Mouse (Mus musculus): ENCODE measurements at regions not wholly inside any gene's neighbourhood (a gene's known extent, or its start where the extent isn't known, plus 50 kb on each side); places are given as distances from the start of the nearest gene placed in this dataset.

DNA sequence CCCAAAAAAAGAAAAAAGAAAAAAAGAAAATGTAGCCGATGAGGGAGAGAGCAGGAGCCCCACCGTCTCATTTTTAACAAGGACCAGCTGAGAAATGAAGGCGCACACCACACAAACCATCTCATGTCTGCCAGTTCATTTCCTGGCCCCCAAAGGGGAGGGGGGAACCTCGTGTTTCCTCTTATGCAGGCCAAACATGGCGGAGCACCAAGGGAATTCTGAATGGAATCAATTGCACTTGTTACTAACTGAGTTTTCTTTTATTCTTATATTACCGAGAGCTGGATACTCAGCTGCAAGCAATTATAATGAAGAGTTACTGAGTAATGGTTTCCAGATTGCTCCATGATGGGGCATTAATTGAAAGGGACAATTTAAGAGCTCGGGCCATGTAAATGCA lies 348.5 kb upstream of the Npvf start:
- no peak for DNase-seq (ENCODE audit: low read depth, low spot score)

DNA sequence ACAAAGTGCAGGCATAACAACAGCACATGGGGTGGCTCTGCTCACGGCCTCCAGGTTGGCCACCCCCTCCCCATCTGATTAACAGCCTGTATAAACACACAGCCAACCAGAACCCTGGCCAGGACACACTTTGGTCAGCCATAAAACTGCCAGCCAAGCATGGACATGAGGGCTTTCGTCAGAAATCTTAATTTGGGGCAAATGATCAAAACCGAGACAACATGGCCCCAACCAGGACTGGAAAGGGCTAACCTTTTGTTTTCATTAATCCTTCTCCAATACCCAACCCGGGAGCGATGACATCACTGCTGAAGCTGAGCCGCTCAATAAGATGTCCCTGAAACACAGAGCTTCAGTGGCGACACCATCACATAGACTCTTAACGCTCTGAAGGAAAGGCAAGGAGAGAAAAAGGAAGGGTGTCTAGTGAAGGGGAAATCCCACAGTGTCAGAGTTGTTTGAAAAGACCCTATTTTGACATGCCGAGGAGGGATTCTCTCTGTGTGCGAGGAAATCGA lies 351.9 kb upstream of the Npvf start:
- DNase-seq (ENCODE audit: low read depth, low spot score) = no peak

DNA sequence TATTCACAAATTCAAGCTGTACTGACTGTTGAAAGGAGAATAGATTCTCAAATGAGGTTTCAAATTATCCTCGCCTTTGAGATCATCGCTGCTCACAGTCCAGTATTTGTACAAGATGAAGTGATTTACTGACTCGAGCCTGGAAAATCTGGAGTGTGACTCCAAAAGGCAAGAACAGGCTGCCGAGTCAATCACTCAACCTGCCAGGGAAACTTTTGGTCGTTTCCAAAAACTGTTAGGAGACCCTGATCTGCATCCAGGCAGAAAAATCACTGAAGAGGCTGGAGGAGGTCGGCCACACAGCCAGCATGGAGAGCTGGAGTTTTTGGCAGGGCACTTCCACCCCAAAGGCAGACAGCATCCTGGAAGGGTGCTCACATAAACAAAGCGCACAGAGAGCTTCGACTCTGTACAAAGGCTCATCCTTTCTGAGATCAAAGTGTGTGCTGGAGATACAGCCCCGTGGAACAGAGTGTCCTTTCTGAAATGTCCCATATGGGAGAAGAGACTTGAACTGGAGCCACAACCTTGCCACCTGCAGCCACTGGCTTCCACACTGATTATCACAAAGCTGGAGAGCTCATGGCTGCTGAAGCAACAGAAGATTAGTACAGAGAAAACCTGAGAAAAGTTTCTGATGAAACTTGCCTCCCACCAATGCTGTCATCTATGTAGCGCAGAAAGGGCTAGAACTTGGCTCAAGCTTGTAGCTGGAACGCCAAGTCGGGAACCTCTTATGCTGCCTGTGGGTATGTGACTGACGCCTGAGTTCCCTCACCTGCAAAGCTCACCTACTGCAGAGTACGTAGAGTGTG lies 355.5 kb upstream of the Npvf start:
- DNase-seq (ENCODE audit: low read depth, low spot score) = no peak

DNA sequence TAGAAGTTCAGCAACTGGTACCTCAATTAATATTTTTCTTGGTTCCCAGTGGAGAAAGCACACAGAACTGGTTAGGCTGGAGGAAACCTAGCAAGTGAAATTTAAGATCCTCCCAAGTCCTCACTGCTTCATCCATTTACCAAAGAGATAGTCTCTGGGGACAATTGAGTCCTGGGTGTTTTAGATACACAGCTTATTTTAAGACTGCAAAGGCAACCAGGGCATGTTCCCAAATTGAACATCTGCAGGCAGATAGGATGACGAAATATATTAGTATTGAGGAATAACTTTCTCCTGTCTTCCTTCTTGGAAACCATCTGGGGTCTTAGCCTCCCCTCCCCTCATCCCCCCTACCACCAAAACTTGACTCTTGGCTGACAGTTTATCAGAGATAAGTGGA lies 356.3 kb upstream of the Npvf start:
- no peak for DNase-seq (ENCODE audit: low read depth, low spot score)

DNA sequence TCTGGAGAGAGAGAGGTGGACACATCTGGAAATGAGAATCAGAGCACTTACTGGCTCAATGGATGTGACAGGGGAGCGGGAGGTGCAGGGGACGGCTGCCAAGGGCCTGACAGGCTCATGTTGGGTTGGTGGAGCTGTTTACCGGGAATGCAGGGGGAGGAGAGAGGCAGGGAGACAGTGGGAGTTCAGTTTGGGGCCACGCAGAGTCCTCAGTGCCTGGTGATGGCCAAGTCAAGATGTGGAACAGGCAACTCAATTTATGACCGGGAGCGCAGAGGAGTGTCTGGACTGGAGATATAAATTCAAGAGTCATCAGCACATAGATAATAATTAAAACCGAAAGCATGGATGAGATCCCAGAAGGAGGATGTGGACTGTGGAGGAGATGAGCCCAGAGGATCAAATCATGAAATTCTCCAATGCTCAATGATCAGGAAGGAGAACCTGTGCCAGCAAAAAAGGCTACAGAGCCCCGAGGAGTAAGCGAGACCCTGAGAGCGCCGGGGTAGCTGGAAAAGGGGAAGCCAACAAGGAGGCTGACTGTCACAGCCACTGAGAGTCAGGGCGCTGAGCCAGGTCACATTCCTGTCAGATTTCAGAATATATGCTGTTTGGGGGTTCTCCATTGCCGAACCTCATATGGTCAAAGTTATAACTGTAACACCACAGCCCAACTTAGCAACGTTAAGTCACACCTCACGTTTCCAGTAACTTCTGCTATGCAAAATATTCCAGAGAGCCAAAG lies 358.0 kb upstream of the Npvf start:
- DNase-seq (ENCODE audit: low read depth, low spot score) = no peak

DNA sequence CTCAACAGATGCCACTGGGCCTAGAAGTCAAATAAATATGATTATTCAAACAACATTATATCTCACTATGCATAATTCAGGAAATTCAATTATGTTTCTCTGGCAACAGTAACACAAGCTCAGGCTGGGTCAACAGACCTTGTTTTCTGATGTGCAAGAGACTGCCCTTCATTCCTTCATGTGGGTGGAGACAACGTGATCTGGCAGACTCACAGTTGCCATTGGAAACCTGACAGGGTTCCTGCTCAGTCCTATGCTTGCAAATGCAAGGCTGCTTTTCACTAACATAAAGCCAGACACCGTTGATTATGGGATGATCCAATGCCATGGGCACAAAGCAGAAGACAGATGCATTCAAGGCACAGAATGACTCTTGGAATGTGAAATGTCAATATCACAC lies 361.5 kb upstream of the Npvf start:
- DNase-seq (ENCODE audit: low read depth, low spot score) = no peak

DNA sequence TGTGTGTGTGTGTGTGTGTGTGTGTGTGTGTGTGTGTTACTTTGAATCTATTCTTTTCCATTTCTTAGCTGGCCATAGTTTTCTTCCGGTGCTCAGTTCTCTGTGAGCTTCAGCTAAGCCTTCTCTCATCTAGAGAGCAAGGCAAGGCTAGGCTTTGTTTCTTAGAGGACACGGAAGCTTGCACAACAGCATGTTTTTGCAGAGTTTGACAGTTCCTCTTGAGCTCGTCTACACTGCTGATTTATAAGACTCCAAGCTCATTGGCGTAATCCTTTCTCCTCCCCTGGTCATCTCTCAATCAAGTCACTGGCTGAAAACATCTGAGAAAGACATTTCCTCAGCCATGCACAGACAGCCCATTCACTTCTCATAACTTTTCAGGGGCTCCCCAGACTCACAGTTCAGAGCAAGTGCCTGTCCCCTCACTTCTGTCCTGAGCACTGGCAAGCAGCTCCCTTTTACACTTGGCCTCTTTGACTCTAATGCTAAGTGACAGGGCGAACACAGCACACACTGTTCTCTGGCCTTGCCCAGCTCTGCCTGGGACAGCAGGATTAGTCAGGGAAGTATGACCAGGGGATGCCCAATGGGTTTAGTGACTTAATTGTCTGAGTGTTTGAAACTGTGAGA lies 362.3 kb upstream of the Npvf start:
- DNase-seq (ENCODE audit: low read depth, low spot score) = no peak

DNA sequence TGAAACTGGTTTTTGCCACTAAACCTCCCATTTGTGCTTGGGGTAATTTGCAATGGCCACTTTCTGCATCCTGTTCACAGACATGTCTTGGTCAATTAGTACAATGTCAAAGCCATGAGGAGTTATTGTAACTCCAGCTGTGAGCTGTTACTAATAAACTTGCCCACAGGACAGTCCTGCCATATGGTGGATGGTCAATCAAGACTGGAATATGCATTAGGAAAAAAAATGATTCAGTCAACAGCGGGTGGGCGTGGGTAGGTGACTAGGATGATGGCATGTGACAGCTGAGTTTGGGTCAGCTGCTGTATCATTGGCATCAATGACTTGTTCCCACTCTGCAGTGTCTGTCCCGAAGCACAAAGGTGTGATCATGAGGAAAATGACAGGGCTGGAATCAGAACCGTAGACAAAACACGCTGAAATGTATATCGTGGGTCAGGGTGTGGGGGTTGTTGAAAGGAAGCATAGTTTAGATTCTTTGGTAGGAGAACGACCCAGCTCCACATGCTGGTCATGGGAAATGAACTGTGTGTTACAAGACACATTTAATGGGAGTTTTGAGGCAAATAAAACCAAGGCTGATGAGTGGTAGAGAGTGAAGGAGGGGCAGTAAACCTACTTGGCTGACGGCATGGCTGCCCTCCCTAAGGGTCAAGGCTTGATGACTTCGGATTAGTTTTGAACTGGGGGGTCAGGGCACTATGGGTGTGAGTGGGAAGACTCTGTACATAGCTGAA lies 363.2 kb upstream of the Npvf start:
- no peak for DNase-seq (ENCODE audit: low read depth, low spot score)

DNA sequence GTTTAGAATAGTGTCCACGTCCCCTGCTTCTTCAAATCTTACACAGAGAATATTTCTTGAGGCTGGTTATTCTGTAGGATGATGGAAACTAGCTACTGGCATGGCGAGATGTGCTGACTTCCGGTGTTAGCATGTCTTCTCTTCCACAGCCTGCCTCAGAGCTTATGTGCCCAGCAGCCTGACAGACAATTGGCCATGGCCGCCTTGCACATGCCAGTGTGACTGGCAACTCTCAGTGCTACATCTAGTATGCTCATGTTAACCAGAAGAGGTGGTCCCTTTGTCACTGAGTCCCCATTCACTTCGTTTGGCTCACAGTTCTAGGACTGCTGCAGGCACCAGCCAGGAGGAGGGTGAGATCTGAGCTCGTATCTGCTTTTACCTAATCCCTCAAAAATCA lies 367.0 kb upstream of the Npvf start:
- no peak for DNase-seq (ENCODE audit: low read depth, low spot score)

DNA sequence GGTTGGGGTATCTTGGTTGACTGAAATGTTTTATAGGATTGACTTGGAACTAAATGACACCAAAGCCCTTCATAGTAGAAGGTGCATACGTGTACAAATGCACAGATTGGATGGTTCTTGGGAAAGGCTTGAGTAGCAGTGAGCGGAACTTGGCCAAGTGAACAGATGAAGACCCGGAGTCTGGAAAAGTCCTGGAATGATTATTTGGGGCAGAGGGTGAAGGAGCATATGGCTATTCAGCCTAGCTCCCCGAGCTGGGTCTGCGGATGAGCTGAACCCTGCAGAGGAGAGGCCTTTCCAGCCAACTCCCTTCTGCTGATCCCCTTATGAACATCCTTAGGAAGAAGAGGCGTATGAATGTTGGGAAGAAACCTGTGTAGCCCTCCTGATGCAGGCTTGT lies 369.1 kb upstream of the Npvf start:
- no peak for DNase-seq (ENCODE audit: low read depth, low spot score)

DNA sequence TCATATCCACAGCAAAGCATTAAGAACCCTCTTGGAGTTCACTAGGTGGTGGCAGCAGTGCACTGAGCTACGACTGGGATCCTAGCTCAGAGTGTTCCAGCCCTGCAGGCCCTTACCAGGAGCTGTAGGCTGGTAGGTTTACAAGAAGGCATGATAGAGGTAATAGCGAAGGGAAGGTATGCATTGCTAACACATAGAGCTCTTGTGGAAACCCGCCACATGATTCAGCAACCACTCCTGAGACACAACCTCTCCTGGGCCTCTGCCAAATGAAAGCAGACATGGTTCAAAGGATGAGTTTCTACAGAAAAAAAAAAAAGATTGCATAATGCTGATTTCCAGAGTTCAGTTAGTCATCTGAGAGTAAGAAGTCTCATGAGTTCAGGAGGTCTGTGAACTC lies 370.5 kb upstream of the Npvf start:
- no peak for DNase-seq (ENCODE audit: low read depth, low spot score)

DNA sequence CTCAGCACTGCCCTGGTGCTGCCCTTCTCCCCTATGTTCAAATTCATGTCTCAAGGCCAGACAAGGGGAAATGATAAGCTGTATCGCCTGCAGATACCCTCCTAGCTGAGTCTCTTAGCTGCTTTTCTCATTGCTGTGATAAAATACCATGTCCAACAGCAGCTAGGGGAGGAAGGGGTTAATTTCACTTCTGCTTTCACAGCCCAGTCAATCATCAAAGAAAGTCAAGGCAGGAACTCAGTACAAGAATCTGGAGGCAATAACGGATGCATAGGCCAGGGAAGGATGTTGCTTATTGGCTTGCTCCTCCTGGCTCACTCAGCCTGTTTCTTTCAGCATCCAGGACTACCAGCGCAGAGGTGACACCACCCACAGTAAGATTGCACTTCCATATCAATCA lies 371.2 kb upstream of the Npvf start:
- no peak for DNase-seq (ENCODE audit: low read depth, low spot score)

DNA sequence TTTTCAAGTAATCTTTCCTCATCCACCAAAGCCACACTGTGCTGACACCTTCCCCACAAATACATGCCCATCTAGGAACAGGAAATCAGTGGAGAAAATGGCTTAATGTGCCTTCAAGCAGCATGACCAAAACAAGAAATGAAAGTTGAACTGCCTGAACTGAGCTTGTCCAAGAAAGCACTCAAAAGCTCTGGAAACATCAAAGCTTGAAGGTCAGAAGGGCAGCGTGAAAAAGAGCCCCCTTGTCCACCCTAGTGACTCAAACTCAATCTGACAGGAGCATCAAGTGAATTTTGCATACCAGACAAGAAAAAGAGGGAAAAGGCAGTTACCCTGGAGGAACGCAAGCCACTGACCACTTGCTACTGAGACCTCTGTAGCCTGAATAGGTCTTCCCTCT lies 373.1 kb upstream of the Npvf start:
- no peak for DNase-seq (ENCODE audit: low read depth, low spot score)

DNA sequence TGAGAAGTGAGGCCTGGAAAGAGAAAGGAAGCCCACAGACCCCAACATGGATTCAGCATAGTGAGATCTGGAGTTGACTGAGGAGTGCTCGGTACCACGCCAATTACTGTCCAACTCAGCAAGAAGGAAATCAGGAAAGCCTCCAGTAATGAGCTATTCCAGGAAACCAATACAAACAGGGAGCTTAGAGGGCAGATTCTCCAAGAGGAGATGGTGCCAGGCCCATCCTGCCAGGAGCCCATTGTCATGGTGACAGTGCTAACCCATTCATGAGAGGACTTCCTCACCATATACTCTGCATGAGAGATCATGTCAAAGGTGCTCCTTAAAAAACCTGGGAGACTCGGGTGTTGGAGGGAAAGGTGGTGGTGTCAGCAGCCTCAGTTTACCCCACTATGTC lies 375.3 kb upstream of the Npvf start:
- no peak for DNase-seq (ENCODE audit: low read depth, low spot score)

DNA sequence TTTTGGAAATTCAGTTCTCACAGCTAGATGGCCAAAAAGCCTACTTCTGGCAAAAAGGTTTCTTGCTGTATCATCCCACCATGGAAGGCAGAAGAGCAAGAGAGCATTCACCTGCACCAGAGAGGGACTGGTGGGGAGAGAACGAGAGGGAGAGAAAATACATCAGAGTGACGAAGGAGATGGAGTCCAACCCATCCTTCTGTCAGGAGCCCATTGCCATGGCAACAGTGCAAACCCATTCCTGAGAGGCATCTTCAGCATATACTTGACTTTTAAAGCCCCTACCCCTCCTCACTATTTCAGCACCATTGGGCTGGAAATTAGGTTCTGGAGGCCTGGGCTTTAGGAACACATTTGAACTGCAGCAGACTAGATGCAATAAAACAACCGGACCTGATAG lies 375.7 kb upstream of the Npvf start:
- DNase-seq (ENCODE audit: low read depth, low spot score) = no peak

DNA sequence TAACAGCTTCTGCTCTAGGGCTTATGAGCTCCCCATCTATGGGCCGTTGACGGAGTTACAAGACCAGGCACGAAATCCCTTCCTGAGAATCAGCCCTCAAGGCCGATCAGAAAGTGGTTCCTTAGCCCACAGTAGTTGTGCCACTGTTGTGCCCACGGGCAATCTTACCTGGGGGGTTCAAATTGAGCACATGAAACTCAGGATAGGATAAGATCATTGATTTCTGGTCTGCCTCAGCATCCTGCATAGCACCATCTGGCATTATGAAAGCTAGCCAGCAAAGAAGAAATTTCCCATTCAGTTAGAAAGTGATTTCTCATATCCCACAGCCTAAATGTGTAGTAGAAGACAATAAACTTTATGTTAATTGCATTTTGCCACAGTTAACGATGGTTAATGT lies 379.6 kb upstream of the Npvf start:
- no peak for DNase-seq (ENCODE audit: low read depth, low spot score)

DNA sequence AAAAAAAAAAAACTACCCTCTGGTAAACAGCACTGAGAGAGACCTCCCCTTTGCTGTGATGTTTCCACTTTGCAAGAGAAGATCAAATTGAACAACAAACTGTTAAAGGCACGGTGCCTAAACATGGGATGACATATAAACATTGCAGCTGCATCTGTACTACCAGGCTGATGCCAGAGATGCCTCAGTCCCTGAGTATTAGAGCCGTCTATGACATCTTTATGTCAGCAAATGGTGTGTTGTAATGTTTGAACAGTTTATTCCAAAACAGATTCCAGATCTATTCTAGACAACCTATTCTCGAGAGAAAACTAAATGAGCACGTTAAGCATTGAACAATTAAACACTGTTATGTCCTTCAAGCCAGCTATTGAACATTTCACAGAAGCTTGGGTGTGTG lies 381.8 kb upstream of the Npvf start:
- DNase-seq (ENCODE audit: low read depth, low spot score) = no peak

DNA sequence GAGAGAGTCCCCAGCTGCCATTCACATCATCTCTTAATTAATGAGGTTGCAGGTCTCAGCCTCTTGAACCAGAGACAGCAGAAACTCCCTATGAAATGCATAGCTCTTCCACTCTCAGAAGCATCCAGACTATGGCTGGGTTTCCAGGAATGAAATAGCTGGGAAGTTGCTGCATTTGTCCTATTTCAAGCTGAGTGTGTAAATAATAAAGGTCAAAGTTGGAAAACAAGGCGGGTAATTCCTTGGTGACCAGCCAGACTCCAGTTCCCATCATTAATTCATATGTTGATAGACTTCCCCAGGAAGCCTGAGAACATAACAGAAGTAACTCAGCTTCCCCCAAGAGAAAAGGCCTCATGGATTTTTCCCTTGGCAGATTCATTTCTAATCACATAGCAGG lies 382.3 kb upstream of the Npvf start:
- no peak for DNase-seq (ENCODE audit: low read depth, low spot score)

DNA sequence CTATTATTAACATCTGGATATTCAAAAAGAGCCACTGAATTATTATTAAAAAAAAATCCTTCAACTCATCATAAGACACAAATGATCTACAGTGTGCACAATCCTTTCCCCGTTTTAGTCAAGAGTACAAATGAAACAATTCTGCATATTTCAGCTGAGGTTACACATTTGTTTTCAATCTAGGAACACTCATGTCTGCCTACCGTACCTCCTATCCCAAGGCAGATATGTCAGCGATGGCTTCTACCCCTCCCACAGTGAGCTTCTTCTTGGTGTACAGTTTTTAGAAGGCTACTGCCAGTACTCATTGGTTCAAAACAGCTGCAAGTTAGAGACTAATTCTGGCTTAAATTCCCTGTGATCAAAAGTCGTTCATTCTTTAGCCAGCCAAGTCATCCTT lies 382.7 kb upstream of the Npvf start:
- DNase-seq (ENCODE audit: low read depth, low spot score) = no peak

DNA sequence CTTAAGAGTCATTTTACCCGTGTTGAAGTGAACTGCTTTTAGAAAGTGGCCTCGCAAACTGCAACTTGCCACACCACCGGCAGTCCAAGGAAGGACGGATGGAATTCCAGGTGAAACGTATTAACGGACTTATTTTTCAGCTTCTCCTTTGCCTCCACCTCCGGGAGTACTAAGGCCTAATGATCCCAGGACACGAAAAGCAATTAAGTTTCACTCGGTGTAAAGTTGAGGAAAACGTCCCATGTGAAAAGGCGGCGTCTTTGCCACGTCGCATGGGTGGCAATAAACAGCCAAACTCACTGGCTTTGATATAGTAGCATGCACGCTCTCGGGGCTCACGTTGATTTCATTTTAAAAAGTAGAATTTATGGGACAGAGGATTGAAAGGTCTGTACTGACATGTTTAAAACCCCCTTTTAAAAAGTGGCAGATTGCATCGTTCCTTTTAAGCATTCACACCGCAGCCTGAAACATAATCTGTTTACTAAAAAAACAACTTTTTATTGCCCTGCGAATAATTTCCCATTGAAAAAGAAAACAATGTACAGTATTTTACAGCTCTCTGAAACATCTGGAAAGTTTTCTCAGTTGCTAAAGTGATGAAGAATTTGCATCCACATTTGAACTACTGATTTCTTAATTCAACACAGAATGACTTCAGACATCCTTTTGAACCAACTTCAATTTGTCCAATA lies 385.4 kb upstream of the Npvf start:
- no peak for DNase-seq (ENCODE audit: low read depth, low spot score)

DNA sequence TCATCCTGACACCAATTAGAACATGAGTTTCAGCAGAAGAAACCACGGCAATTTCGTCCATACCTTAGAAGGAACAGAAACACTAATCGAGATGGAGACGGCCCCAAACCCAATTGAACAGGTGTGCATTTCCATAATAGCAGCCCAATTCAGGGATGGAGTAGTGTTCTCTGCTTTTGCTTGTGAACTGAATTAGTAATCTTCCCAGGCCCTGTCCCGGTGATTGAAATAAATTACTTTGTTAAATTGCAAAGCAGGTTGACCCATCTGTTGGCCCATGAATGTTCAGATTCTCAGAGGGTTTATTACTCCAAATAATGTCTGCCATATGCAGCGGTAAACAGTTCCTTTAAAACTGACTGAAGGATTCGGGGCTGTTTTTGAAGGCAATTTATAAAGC lies 388.5 kb upstream of the Nfe2l3 start:
- no peak for DNase-seq (ENCODE audit: low read depth, low spot score)

All from ES-CJ7 (cell line).